Mouse (Mus musculus): ENCODE measurements around the gene Hist2h2aa1. TPM values are rescaled to one million over a fixed set of nuclear protein-coding genes. Genes with fewer than 3 reads are reported as not detected.

Gene Hist2h2aa1
- polyA plus RNA-seq, 1 experiment = not detected

GRCm38 (mm10) chr3:96269511-96270474 is 24.5 kb downstream of the Hist2h2aa1 start, which contains the start of gene Hist2h2bb:
Gene Hist2h2bb, plus strand, starts transcription at chr3:96269752.
- peak within 1 kb of the TSS; percentile 46 for H3K4me3 ChIP-seq
- no peaks in the 10 kb centered on the region for H3K79me2 ChIP-seq (ENCODE audit: control insufficient read depth, insufficient read depth)
- peak within 1 kb of the TSS; percentile 82 for H3K4me2 ChIP-seq (ENCODE audit: low read depth)
- H3K36me3 ChIP-seq (ENCODE audit: control insufficient read depth, insufficient read depth) = no peaks in the 10 kb centered on the region
- no peaks in the 10 kb centered on the region for H3K27me3 ChIP-seq (ENCODE audit: control insufficient read depth, insufficient read depth, insufficient read length)
- TF ChIP-seq E2F4 (IDR thresholded peaks at IDR 0.05; ENCODE audit: insufficient read depth) (no peak), POLR2A (IDR thresholded peaks at IDR 0.05; ENCODE audit: insufficient read length, low read depth) (peak; percentile 89), REST (IDR thresholded peaks at IDR 0.05; ENCODE audit: insufficient read depth, insufficient read length) (no peak), TCF3 (IDR thresholded peaks at IDR 0.05; ENCODE audit: insufficient read length, low read depth) (no peak), CEBPB (IDR thresholded peaks at IDR 0.05; ENCODE audit: insufficient read depth, poor library complexity, severe bottlenecking) (0 out of 2 replicates have a peak, but pooled peaks have one; percentile 2), POLR2AphosphoS2 (IDR thresholded peaks at IDR 0.05; ENCODE audit: insufficient read length, low read depth) (peak; percentile 99), SRF (IDR thresholded peaks at IDR 0.05; ENCODE audit: control insufficient read depth, insufficient read length, low read depth) (no peak), USF1 (IDR thresholded peaks at IDR 0.05; ENCODE audit: low read depth) (no peak), MYOG (IDR thresholded peaks at IDR 0.05; ENCODE audit: control insufficient read depth in 1 of 3, insufficient read depth in 1 of 3, insufficient read length in 2 of 3, low read depth in 2 of 3) (no peak), MAX (IDR thresholded peaks at IDR 0.05; ENCODE audit: low read depth) (no peak), TCF12 (IDR thresholded peaks at IDR 0.05; ENCODE audit: insufficient read depth, poor library complexity, severe bottlenecking) (no peak), MYOD1 (IDR thresholded peaks at IDR 0.05; ENCODE audit: control insufficient read depth in 1 of 3, insufficient read length in 2 of 3, low read depth in 2 of 3) (no peak)
- H3ac ChIP-seq (ENCODE audit: control insufficient read depth, insufficient read length) = peak within 1 kb of the TSS; percentile 46

GRCm38 (mm10) chr3:96273591-96274465 is 28.5 kb downstream of the Hist2h2aa1 start:
- peak overlapping the region; percentile 93 for H3K4me2 ChIP-seq (ENCODE audit: low read depth)
- H3K4me3 ChIP-seq = peak overlapping the region; percentile 50
- H3K79me2 ChIP-seq (ENCODE audit: control insufficient read depth, insufficient read depth) = no peaks in the 10 kb centered on the region
- no peaks in the 10 kb centered on the region for H3K27me3 ChIP-seq (ENCODE audit: control insufficient read depth, insufficient read depth, insufficient read length)
- H3ac ChIP-seq (ENCODE audit: control insufficient read depth, insufficient read length) = no peak overlapping the region
- H3K36me3 ChIP-seq (ENCODE audit: control insufficient read depth, insufficient read depth) = no peaks in the 10 kb centered on the region
- TF ChIP-seq POLR2AphosphoS2 (IDR thresholded peaks at IDR 0.05; ENCODE audit: insufficient read length, low read depth) = peak; percentile 89
- TF ChIP-seq POLR2A (IDR thresholded peaks at IDR 0.05; ENCODE audit: insufficient read length, low read depth) = peak; percentile 68
- no peak for TF ChIP-seq MYOG (IDR thresholded peaks at IDR 0.05; ENCODE audit: control insufficient read depth in 1 of 3, insufficient read depth in 1 of 3, insufficient read length in 2 of 3, low read depth in 2 of 3)

DNA sequence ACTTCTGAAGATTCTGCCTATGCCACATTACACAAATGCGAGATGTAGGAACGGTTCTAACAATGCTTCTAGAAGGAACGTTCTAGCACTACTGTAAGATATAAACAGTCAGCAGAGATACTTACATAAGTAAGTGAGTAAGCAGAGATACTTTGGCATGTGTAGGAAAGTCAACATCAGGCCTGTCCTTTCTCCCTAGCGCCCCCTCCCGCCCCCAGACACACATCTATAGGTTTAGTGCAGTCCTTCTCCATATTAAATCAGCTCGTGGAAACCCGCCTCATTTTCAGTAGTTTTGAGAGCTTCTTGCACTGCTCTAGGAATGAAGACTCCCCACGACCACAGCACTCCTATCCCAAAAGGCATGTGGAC is 32.1 kb downstream of the Hist2h2aa1 start:
- Histone ChIP-seq H3K4me3 (peak overlapping the region; percentile 18), H3K4me2 (ENCODE audit: low read depth) (peak overlapping the region; percentile 79), H3ac (ENCODE audit: control insufficient read depth, insufficient read length) (no peak overlapping the region), H3K27me3 (ENCODE audit: control insufficient read depth, insufficient read depth, insufficient read length) (no peaks in the 10 kb centered on the region), H3K36me3 (ENCODE audit: control insufficient read depth, insufficient read depth) (no peaks in the 10 kb centered on the region), H3K79me2 (ENCODE audit: control insufficient read depth, insufficient read depth) (no peaks in the 10 kb centered on the region)
- TF ChIP-seq TCF3 (IDR thresholded peaks at IDR 0.05; ENCODE audit: insufficient read length, low read depth) = no peak
- no peak for TF ChIP-seq MYOD1 (IDR thresholded peaks at IDR 0.05; ENCODE audit: control insufficient read depth in 1 of 3, insufficient read length in 2 of 3, low read depth in 2 of 3)
- no peak for TF ChIP-seq SRF (IDR thresholded peaks at IDR 0.05; ENCODE audit: control insufficient read depth, insufficient read length, low read depth)
- TF ChIP-seq TCF12 (IDR thresholded peaks at IDR 0.05; ENCODE audit: insufficient read depth, poor library complexity, severe bottlenecking) = no peak
- no peak for TF ChIP-seq MYOG (IDR thresholded peaks at IDR 0.05; ENCODE audit: control insufficient read depth in 1 of 3, insufficient read depth in 1 of 3, insufficient read length in 2 of 3, low read depth in 2 of 3)
- TF ChIP-seq POLR2A (IDR thresholded peaks at IDR 0.05; ENCODE audit: insufficient read length, low read depth) = no peak
- no peak for TF ChIP-seq REST (IDR thresholded peaks at IDR 0.05; ENCODE audit: insufficient read depth, insufficient read length)
- TF ChIP-seq E2F4 (IDR thresholded peaks at IDR 0.05; ENCODE audit: insufficient read depth) = no peak
- TF ChIP-seq CEBPB (IDR thresholded peaks at IDR 0.05; ENCODE audit: insufficient read depth, poor library complexity, severe bottlenecking) = no peak
- TF ChIP-seq POLR2AphosphoS2 (IDR thresholded peaks at IDR 0.05; ENCODE audit: insufficient read length, low read depth) = no peak
- TF ChIP-seq MAX (IDR thresholded peaks at IDR 0.05; ENCODE audit: low read depth) = no peak
- TF ChIP-seq USF1 (IDR thresholded peaks at IDR 0.05; ENCODE audit: low read depth) = no peak

- H3K27me3 ChIP-seq (ENCODE audit: control insufficient read depth, insufficient read depth, insufficient read length) = no peaks in the 10 kb centered on the region
- TF ChIP-seq CEBPB (IDR thresholded peaks at IDR 0.05; ENCODE audit: insufficient read depth, poor library complexity, severe bottlenecking) = no peak
- no peak for TF ChIP-seq TCF12 (IDR thresholded peaks at IDR 0.05; ENCODE audit: insufficient read depth, poor library complexity, severe bottlenecking)
- peak; percentile 22 for TF ChIP-seq POLR2A (IDR thresholded peaks at IDR 0.05; ENCODE audit: insufficient read length, low read depth)
- peak in 2 of 3 experiments; percentile 20 to 60 for TF ChIP-seq MYOD1 (IDR thresholded peaks at IDR 0.05; ENCODE audit: control insufficient read depth in 1 of 3, insufficient read length in 2 of 3, low read depth in 2 of 3)
- TF ChIP-seq REST (IDR thresholded peaks at IDR 0.05; ENCODE audit: insufficient read depth, insufficient read length) = peak; percentile 7
- TF ChIP-seq POLR2AphosphoS2 (IDR thresholded peaks at IDR 0.05; ENCODE audit: insufficient read length, low read depth) = peak; percentile 68
- no peak for TF ChIP-seq USF1 (IDR thresholded peaks at IDR 0.05; ENCODE audit: low read depth)
- TF ChIP-seq MYOG (IDR thresholded peaks at IDR 0.05; ENCODE audit: control insufficient read depth in 1 of 3, insufficient read depth in 1 of 3, insufficient read length in 2 of 3, low read depth in 2 of 3) = peak in 2 of 3 experiments; percentile 49 to 80
- TF ChIP-seq MAX (IDR thresholded peaks at IDR 0.05; ENCODE audit: low read depth) = no peak
- TF ChIP-seq TCF3 (IDR thresholded peaks at IDR 0.05; ENCODE audit: insufficient read length, low read depth) = no peak
- no peak for TF ChIP-seq SRF (IDR thresholded peaks at IDR 0.05; ENCODE audit: control insufficient read depth, insufficient read length, low read depth)
- no peak for TF ChIP-seq E2F4 (IDR thresholded peaks at IDR 0.05; ENCODE audit: insufficient read depth)
Observed at GRCm38 (mm10) chr3:96277800-96278624, 32.7 kb downstream of the Hist2h2aa1 start.

More at GRCm38 (mm10) chr3:96277800-96278624, 32.7 kb downstream of the Hist2h2aa1 start:
- H3ac ChIP-seq (ENCODE audit: control insufficient read depth, insufficient read length) = no peak overlapping the region
- H3K4me3 ChIP-seq = peak overlapping the region; percentile 18
- H3K36me3 ChIP-seq (ENCODE audit: control insufficient read depth, insufficient read depth) = no peaks in the 10 kb centered on the region
- no peaks in the 10 kb centered on the region for H3K79me2 ChIP-seq (ENCODE audit: control insufficient read depth, insufficient read depth)
- peak overlapping the region; percentile 79 for H3K4me2 ChIP-seq (ENCODE audit: low read depth)

All from myocyte (in vitro differentiated cells).